Mouse (Mus musculus) forelimb bud, embryonic 11.5 days (tissue): ENCODE results near the gene Klk15.
"Not testable (repeated sequence)": the region's sequence is repeated elsewhere in the genome, so short reads cannot be mapped to it uniquely, and the experiment has no call there.

Experiments
- DNase-seq: peaks from one replicate; pipeline ENCODE4 v3.0.0-alpha.2; 2012; ENCODE audit warnings: low read depth, low spot score

The Klk15 gene

GRCm38 (mm10) chr7:43975761-43976160 is 42.2 kb downstream of the Klk15 start, which contains the start of gene Klk1b9:
TSS of gene Klk1b9 (plus strand) at chr7:43976061.
- DNase-seq: not testable (repeated sequence)

GRCm38 (mm10) chr7:43985657-43986056 is 52.1 kb downstream of the Klk15 start:
- no peak for DNase-seq
